Comparison of ENCODE assay signal across 8 mouse cellular contexts in the genomic region with DNA sequence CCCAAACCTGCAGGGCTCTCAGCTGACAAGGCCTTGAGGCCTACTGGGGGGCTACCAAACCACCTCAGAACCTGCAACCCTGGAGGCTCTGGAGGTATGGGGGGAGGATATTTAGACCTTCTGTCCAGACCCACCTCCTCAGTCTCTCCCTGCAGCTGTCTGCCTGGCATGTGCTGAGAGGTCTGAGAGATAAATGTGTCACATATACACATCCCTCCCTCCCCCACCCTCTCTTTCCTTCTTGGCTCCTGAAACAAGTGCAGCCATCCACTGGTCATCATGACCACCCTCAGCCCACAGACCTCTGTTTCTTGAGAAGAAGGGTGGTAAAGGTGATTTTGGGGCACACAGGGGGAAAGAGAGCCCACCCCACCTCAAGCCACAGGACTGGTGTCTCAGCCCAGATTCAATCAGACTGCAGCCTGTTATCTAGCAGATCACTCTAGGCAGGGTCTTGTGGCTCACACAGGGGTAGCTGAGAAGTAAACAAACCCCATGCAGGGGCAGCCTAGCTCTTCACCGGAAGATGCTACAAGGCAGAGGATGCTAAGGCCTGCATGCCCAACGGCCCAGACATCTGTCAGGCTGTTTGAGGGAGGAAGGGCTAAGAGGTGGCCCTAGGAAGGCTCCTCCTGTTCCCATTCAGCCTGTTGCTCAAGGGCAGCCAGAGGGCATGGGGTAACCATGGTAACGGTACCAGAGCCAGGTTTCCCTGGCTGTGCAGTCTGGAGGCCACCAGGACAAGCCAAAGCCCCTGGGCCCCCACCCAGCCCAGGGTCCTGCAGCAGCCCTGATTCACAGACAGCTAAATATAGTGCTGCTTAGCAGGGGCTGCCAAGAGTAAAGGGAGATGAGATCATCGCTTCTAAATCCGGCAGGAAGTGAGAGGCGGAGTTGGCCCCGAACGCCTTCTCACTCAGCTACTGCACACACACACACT. TPM values are rescaled to one million over a fixed set of nuclear protein-coding genes. Genes with fewer than 3 reads are reported as not detected.
DNase-seq lines count a peak whose midpoint lies in the region; ATAC-seq and TF ChIP-seq lines count a peak whose summit lies in the region.

No protein-coding gene starts in this region.

- peaks cover 17% of the 10 kb centered on the region for H3K4me1 ChIP-seq in hindbrain, embryonic 12.5 days
- peaks cover 15% of the 10 kb centered on the region for H3K4me1 ChIP-seq in lung, embryonic 14.5 days (ENCODE audit: insufficient read depth)

- H3K4me3 ChIP-seq in hindbrain, embryonic 12.5 days: no peak overlapping the region
- no peak overlapping the region for H3K4me3 ChIP-seq in lung, embryonic 14.5 days (ENCODE audit: low read depth, low read length)

- 7% methylated on average over 5 of the region's 8 CpGs for WGBS in hindbrain, embryonic 12.5 days
- WGBS in lung, embryonic 14.5 days: 1% methylated on average over 8 of the region's 8 CpGs

- H3K36me3 ChIP-seq in hindbrain, embryonic 12.5 days: no peaks in the 10 kb centered on the region
- H3K36me3 ChIP-seq in lung, embryonic 14.5 days (ENCODE audit: insufficient read depth): no peaks in the 10 kb centered on the region

- no peaks in the 10 kb centered on the region for H3K9me3 ChIP-seq in hindbrain, embryonic 12.5 days (replicated peaks)
- H3K9me3 ChIP-seq in lung, embryonic 14.5 days (ENCODE audit: low read depth, low read length): no peaks in the 10 kb centered on the region

- H3K27me3 ChIP-seq in hindbrain, embryonic 12.5 days: peaks cover 14% of the 10 kb centered on the region
- no peaks in the 10 kb centered on the region for H3K27me3 ChIP-seq in lung, embryonic 14.5 days (ENCODE audit: insufficient read depth, low read length)

- DNase-seq in T-cell, adult 2 months (ENCODE audit: low spot score): peak; percentile 67
- peak; percentile 85 to 89 for DNase-seq in cerebellum, postnatal 14 days
- peak; percentile 58 to 64 for DNase-seq in frontal cortex, postnatal 25 days (ENCODE audit: low spot score in 2 of 2)
- DNase-seq in layer of hippocampus, adult 9-11 months: peak; percentile 95
- DNase-seq in lung, embryonic 14.5 days: peak; percentile 92
- DNase-seq in thymus, postnatal 0 days (ENCODE audit: low spot score): peak; percentile 80

- peak; percentile 59 for ATAC-seq in hindbrain, embryonic 12.5 days (ENCODE audit: low FRiP score)
- ATAC-seq in lung, embryonic 14.5 days (ENCODE audit: insufficient read depth): peak; percentile 94
- ATAC-seq in neutrophil, adult 5-6 weeks (ENCODE audit: extremely low read depth, insufficient number of reproducible peaks, low FRiP score, poor library complexity, severe bottlenecking): peak; percentile 48

- H3K9ac ChIP-seq in hindbrain, embryonic 12.5 days: 0 out of 2 replicates have a peak overlapping the region, but pooled peaks have one; percentile 20
- peak overlapping the region; percentile 26; the same call in 1 of the 2 replicates for H3K9ac ChIP-seq in lung, embryonic 14.5 days

- H3K4me2 ChIP-seq in hindbrain, embryonic 12.5 days (replicated peaks): 0 out of 2 replicates have a peak overlapping the region, but pooled peaks have one; percentile 3
- peak overlapping the region; percentile 37 for H3K4me2 ChIP-seq in lung, embryonic 14.5 days

- peak overlapping the region; percentile 66 for H3K27ac ChIP-seq in hindbrain, embryonic 12.5 days
- peak overlapping the region; percentile 88 for H3K27ac ChIP-seq in lung, embryonic 14.5 days (ENCODE audit: low read depth)

- TF ChIP-seq CTCF in lung, embryonic 14.5 days (IDR thresholded peaks at IDR 0.05; ENCODE audit: low read depth): no peak

RNA-seq across cellular contexts. Expression of gene Ykt6, which starts 44.6 kb away (rescaled TPM):
- polyA plus RNA-seq in hindbrain, embryonic 12.5 days (2016; fragmentation: Nextera tagmentation; extraction: Ambion mirVana): 59.0 and 60.9 TPM in 2 replicates
- 25.0 and 26.1 TPM in 2 replicates for polyA plus RNA-seq in lung, embryonic 14.5 days (2014; fragmentation: Nextera tagmentation; extraction: Ambion mirVana)
- 47.1 and 54.4 TPM in 2 replicates for total RNA-seq in neutrophil, adult 5-6 weeks (2017)
- polyA plus RNA-seq in thymus, postnatal 0 days (2015; fragmentation: Nextera tagmentation; extraction: Ambion mirVana): 52.7 and 55.1 TPM in 2 replicates

RNA-seq across cellular contexts. Expression of gene Gck, which starts 50.2 kb away (rescaled TPM):
- polyA plus RNA-seq in hindbrain, embryonic 12.5 days (2016; fragmentation: Nextera tagmentation; extraction: Ambion mirVana): 3.6 and 4.0 TPM in 2 replicates
- polyA plus RNA-seq in lung, embryonic 14.5 days (2014; fragmentation: Nextera tagmentation; extraction: Ambion mirVana): 0.84 and 1.9 TPM in 2 replicates
- total RNA-seq in neutrophil, adult 5-6 weeks (2017): 0.35 TPM in 1 of 2 replicates, not detected in the other
- polyA plus RNA-seq in thymus, postnatal 0 days (2015; fragmentation: Nextera tagmentation; extraction: Ambion mirVana): 1.0 and 1.4 TPM in 2 replicates
